Mouse (Mus musculus): ENCODE data around the gene Zfp319.

GRCm38 (mm10) chr8:95293172-95293571, 38.6 kb downstream of the Zfp319 start:
- no peak for TF ChIP-seq CTCF (IDR thresholded peaks at IDR 0.05; ENCODE audit: extremely low read depth, insufficient read depth, insufficient read length, insufficient replicate concordance)
- no peak for TF ChIP-seq POLR2A (IDR thresholded peaks at IDR 0.05; ENCODE audit: low read depth, low read length)
